Mouse (Mus musculus) liver, embryonic 12.5 days (tissue): ENCODE measurements at regions not wholly inside any gene's neighbourhood (a gene's known extent, or its start where the extent isn't known, plus 50 kb on each side); places are given as distances from the start of the nearest gene placed in this dataset.

ENCODE experiments used
- ATAC-seq: fragments of 200-750 bp; cut with Nextera tagmentation; 2 replicates; pipeline ENCODE4 v1.8.0; 2017; ENCODE audit warnings: moderate number of reproducible peaks, mild to moderate bottlenecking, moderate library complexity
- H3K27ac ChIP-seq: fragments of 300-500 bp; sonication (generic); 2 replicates; pipeline ENCODE4 v1.5.1; 2016; ENCODE audit warnings: mild to moderate bottlenecking
- H3K27me3 ChIP-seq: fragments of 300-500 bp; sonication (generic); replicated peaks from 2 replicates; pipeline ENCODE4 v1.6.1; 2016; ENCODE audit warnings: mild to moderate bottlenecking, moderate library complexity
- H3K36me3 ChIP-seq: fragments of 300-500 bp; sonication (generic); 2 replicates; pipeline ENCODE4 v1.6.1; 2016; ENCODE audit warnings: mild to moderate bottlenecking, moderate library complexity
- H3K4me1 ChIP-seq: fragments of 300-500 bp; sonication (generic); 2 replicates; pipeline ENCODE4 v1.6.1; 2016
- H3K4me2 ChIP-seq: fragments of 300-500 bp; sonication (generic); 2 replicates; pipeline ENCODE4 v1.6.1; 2016; ENCODE audit warnings: mild to moderate bottlenecking, moderate library complexity
- H3K4me3 ChIP-seq: fragments of 300-500 bp; sonication (generic); 2 replicates; pipeline ENCODE4 v1.5.1; 2016; ENCODE audit warnings: mild to moderate bottlenecking, moderate library complexity
- H3K9ac ChIP-seq: fragments of 300-500 bp; sonication (generic); 2 replicates; pipeline ENCODE4 v1.6.1; 2016; ENCODE audit warnings: mild to moderate bottlenecking, moderate library complexity
- H3K9me3 ChIP-seq: fragments of 300-500 bp; sonication (generic); replicated peaks from 2 replicates; pipeline ENCODE4 v1.6.1; 2016; ENCODE audit warnings: mild to moderate bottlenecking, moderate library complexity
- WGBS: fragments of 180-500 bp; shearing (Covaris S2); methylation state at CpG from one replicate; pipeline ENCODE4 v1.1.7; 2016; ENCODE audit not compliant: insufficient replicate concordance; 5-methylcytosine and 5-hydroxymethylcytosine counted together

GRCm38 (mm10) chr3:51170225-51170852 lies 53.9 kb upstream of the Noct start:
- H3K9me3 ChIP-seq = no peaks in the 10 kb centered on the region
- H3K4me3 ChIP-seq = no peak overlapping the region
- no peaks in the 10 kb centered on the region for H3K27me3 ChIP-seq
- H3K27ac ChIP-seq = no peak overlapping the region
- H3K4me2 ChIP-seq = no peak overlapping the region
- 29% methylated on average over 19 of the region's 19 CpGs for WGBS
- H3K36me3 ChIP-seq = no peaks in the 10 kb centered on the region
- no peak overlapping the region for H3K9ac ChIP-seq
- ATAC-seq = no peak
- H3K4me1 ChIP-seq = peaks cover 7% of the 10 kb centered on the region; the same call in 1 of the 2 replicates
